Comparison of ENCODE assay signal across 24 mouse cellular contexts in the genomic region with DNA sequence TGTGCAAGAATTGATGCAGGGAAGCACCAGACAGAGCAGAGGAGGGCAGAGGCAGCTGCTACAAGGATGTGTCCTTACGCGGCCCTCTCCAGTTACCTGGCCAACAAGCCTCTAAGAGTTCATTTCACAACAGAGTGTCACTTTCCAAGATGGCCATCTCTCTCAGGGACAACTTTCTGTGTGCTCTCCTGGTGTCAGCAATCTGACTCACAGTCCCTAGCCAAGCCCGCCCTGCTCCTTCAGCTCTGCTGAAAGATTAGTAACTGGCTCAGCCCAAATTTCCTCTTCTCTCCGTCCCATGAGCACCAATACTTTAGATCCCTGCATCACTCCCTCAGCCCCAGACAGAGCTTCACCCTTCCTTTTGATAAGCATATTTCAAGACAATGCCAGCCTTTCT.
DNase-seq lines count a peak whose midpoint lies in the region; ATAC-seq lines count a peak whose summit lies in the region.
"Had no signal": no experiment of that assay in that cellular context is flagged by ENCODE, and none has a peak within 500 bp of the region (broad histone marks: within the 10 kb centered on the region; RNA-seq: fewer than 3 reads in every experiment).

No protein-coding gene starts in this region.

- H3K4me3 ChIP-seq in heart, embryonic 11.5 days (ENCODE audit: low read depth, low read length), result no peak overlapping the region
- H3K4me3 ChIP-seq: embryonic facial prominence, embryonic 12.5 days; embryonic facial prominence, embryonic 15.5 days had no signal

- peaks cover 4% of the 10 kb centered on the region; the same call in 1 of the 2 replicates for H3K4me1 ChIP-seq in heart, embryonic 11.5 days (ENCODE audit: control insufficient read depth, insufficient read depth, low read length)

- no peaks in the 10 kb centered on the region for H3K27me3 ChIP-seq in heart, embryonic 11.5 days (ENCODE audit: control insufficient read depth, insufficient read depth, low read length)
- H3K27me3 ChIP-seq: embryonic facial prominence, embryonic 12.5 days; embryonic facial prominence, embryonic 15.5 days had no signal

- H3K4me2 ChIP-seq in heart, embryonic 11.5 days, result no peak overlapping the region
- H3K4me2 ChIP-seq: embryonic facial prominence, embryonic 12.5 days; embryonic facial prominence, embryonic 15.5 days; hindbrain, embryonic 14.5 days had no signal

- H3K36me3 ChIP-seq in heart, embryonic 11.5 days (ENCODE audit: control insufficient read depth, insufficient read depth, low read length), result no peaks in the 10 kb centered on the region
- H3K36me3 ChIP-seq: embryonic facial prominence, embryonic 12.5 days; embryonic facial prominence, embryonic 15.5 days had no signal

- peak; percentile 13 for DNase-seq in adrenal gland, adult 2 months
- no peak for DNase-seq in adrenal gland, adult 18-20 months (ENCODE audit: low spot score in 2 of 2)
- DNase-seq in adrenal gland, postnatal 36 days, result peak; percentile 7 to 11
- DNase-seq in adrenal gland, postnatal 25 days, result no peak
- peak; percentile 20 for DNase-seq in gastrocnemius, postnatal 14 days
- no peak for DNase-seq in gastrocnemius, postnatal 10 days
- peak; percentile 22 to 30 for DNase-seq in heart, postnatal 10 days
- DNase-seq: cerebellum, adult 11 months; cerebellum, adult 2 months; cerebellum, adult 9-11 months; cerebellum, postnatal 25 days; forebrain, postnatal 0 days; heart, postnatal 4 days; kidney, adult 18-20 months; kidney, adult 9 months had no signal

- H3K9me3 ChIP-seq in heart, embryonic 11.5 days (replicated peaks; ENCODE audit: control insufficient read depth, low read length), result no peaks in the 10 kb centered on the region
- H3K9me3 ChIP-seq: embryonic facial prominence, embryonic 12.5 days; embryonic facial prominence, embryonic 15.5 days had no signal

- no peak overlapping the region for H3K9ac ChIP-seq in heart, embryonic 11.5 days (ENCODE audit: low read depth, low read length)
- H3K9ac ChIP-seq: embryonic facial prominence, embryonic 12.5 days; embryonic facial prominence, embryonic 15.5 days; forebrain, postnatal 0 days; hindbrain, embryonic 14.5 days had no signal

- intact Hi-C loops in gastrocnemius, postnatal 14 days (cut with DNase I; ENCODE audit: low total_unique reads), result no loop called here
- intact Hi-C loops in heart, postnatal 10 days (cut with DNase I), result loop anchor here (5.0 kb wide), 1 partner anchor 68 kb away; no protein-coding TSS in a partner anchor

- 75% methylated on average over 4 of the region's 4 CpGs for WGBS in heart, embryonic 11.5 days (ENCODE audit: insufficient replicate concordance)

- ATAC-seq in heart, embryonic 11.5 days (replicated peaks; ENCODE audit: insufficient number of reproducible peaks, low FRiP score, low TSS enrichment), result no peak
- ATAC-seq: activated CD4-positive, CD25-positive, alpha-beta regulatory T cell, adult 4 months; forebrain, embryonic 14.5 days; forebrain, postnatal 0 days; hindbrain, postnatal 0 days; inflammation-experienced regulatory T-cells, adult 6 months; intestine, embryonic 16.5 days had no signal

- no peak overlapping the region for H3K27ac ChIP-seq in heart, embryonic 11.5 days (ENCODE audit: low read depth, low read length)
- H3K27ac ChIP-seq: embryonic facial prominence, embryonic 12.5 days; embryonic facial prominence, embryonic 15.5 days; hindbrain, embryonic 14.5 days; hindbrain, postnatal 0 days had no signal

Comparison
In these comparisons a context has a peak if more than half of its experiments do, and no peak if none do; other contexts are left out.
1. DNase-seq: peak in adrenal gland, adult 2 months (single experiment), adrenal gland, postnatal 36 days (2 of 2), gastrocnemius, postnatal 14 days (single experiment) and heart, postnatal 10 days (2 of 2); none in adrenal gland, adult 18-20 months (0 of 2), adrenal gland, postnatal 25 days (single experiment) and gastrocnemius, postnatal 10 days (single experiment).